Mouse (Mus musculus) hindbrain, postnatal 0 days (tissue): ENCODE data around the gene Rap1gap. TPM values are rescaled to one million over a fixed set of nuclear protein-coding genes. Genes with fewer than 3 reads are reported as not detected.

Experiments used
- ATAC-seq: fragments of 200-750 bp; cut with Nextera tagmentation; 2 replicates; pipeline ENCODE4 v1.8.0; 2017; ENCODE audit warnings: mild to moderate bottlenecking, moderate TSS enrichment, moderate library complexity
- DNase-seq: peaks from one replicate; pipeline ENCODE4 v3.0.0-alpha.2; 2015; ENCODE audit warnings: low spot score
- H3K27ac ChIP-seq: fragments of 300-500 bp; sonication (generic); 2 replicates; pipeline ENCODE4 v1.5.1; 2014; ENCODE audit warnings: mild to moderate bottlenecking
- H3K27me3 ChIP-seq: fragments of 300-500 bp; sonication (generic); 2 replicates; pipeline ENCODE4 v1.6.1; 2014; ENCODE audit warnings: low read length, mixed read lengths; ENCODE audit not compliant: insufficient read depth
- H3K36me3 ChIP-seq: fragments of 300-500 bp; sonication (generic); 2 replicates; pipeline ENCODE4 v1.6.1; 2014; ENCODE audit warnings: low read length, mixed read lengths; ENCODE audit not compliant: insufficient read depth
- H3K4me1 ChIP-seq: fragments of 300-500 bp; sonication (generic); 2 replicates; pipeline ENCODE4 v1.6.1; 2014; ENCODE audit warnings: antibody characterized with exemption, low read length, mixed read lengths; ENCODE audit not compliant: insufficient read depth
- H3K4me2 ChIP-seq: fragments of 300-500 bp; sonication (generic); 2 replicates; pipeline ENCODE4 v1.6.1; 2014; ENCODE audit warnings: low read depth, mild to moderate bottlenecking, low read length, moderate library complexity, mixed read lengths
- H3K4me3 ChIP-seq: fragments of 300-500 bp; sonication (generic); 2 replicates; pipeline ENCODE4 v1.5.1; 2014; ENCODE audit warnings: low read length
- H3K9ac ChIP-seq: fragments of 300-500 bp; sonication (generic); replicated peaks from 2 replicates; pipeline ENCODE4 v1.6.1; 2014; ENCODE audit warnings: mild to moderate bottlenecking, low read length, moderate library complexity, mixed read lengths
- H3K9me3 ChIP-seq: fragments of 300-500 bp; sonication (generic); 2 replicates; pipeline ENCODE4 v1.6.1; 2016; ENCODE audit warnings: low read length, mixed read lengths
- CTCF ChIP-seq: IDR thresholded peaks from 2 replicates; pipeline ENCODE4 v1.5.1; 2016; ENCODE audit warnings: antibody characterized with exemption, control low read depth, low read depth
- WGBS: fragments of 180-500 bp; shearing (Covaris S2); extraction: QIAGEN DNeasy Blood & Tissue Kit; methylation state at CpG from one replicate; pipeline ENCODE4 v1.1.7; 2014; 5-methylcytosine and 5-hydroxymethylcytosine counted together
- polyA plus RNA-seq: library from polyadenylated mRNA; unstranded; fragments of >200 nt; fragmentation: Nextera tagmentation; extraction: Ambion mirVana; gene quantifications from 2 replicates; pipeline ENCODE4 v1.2.1, GENCODE M21; 2015
- total RNA-seq: library from RNA; depleted of rRNA; stranded (reverse); fragments of >200 nt; gene quantifications from 2 replicates; pipeline ENCODE4 v1.2.3, GENCODE M21; 2014

Gene Rap1gap
- total and polyA plus RNA-seq, 2 experiments from 2014 or later, result 110 to 282 TPM

DNA sequence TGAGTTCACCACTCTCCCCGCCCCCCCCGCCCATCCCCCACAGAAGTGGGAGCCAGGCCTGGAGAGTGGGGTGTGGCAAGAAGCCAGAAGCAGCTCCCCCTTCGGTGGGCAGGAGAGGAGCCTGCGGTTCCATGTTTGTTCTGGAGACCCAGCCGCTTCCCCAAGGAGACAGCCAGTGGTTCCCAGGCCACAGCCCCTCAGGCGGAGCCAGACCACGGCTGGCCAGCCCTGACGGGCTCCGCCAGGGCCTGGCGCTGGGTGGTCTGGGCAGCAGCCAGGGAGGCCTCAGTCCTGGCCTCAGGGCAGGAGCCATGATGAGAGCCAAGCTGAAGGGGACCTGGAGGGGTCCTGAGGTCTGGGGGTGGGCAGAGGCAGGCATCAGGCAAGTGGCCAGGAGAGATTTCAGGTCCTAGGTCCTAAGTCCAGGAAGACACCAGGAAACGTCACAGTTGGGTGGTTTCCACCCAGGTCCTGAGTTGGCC, 71.7 kb downstream of the Rap1gap start:
- 25% methylated on average over 11 of the region's 11 CpGs for WGBS
- ATAC-seq, result peak; percentile 70
- no peak overlapping the region for H3K4me3 ChIP-seq
- no peak overlapping the region for H3K9ac ChIP-seq
- peaks cover 10% of the 10 kb centered on the region; the same call in 1 of the 2 replicates for H3K4me1 ChIP-seq
- no peaks in the 10 kb centered on the region for H3K27me3 ChIP-seq
- DNase-seq, result peak; percentile 72
- H3K27ac ChIP-seq, result no peak overlapping the region
- no peaks in the 10 kb centered on the region for H3K36me3 ChIP-seq
- peak; percentile 30 for TF ChIP-seq CTCF
- no peak overlapping the region for H3K4me2 ChIP-seq
- no peaks in the 10 kb centered on the region for H3K9me3 ChIP-seq

GRCm38 (mm10) chr4:137737760-137738159, 73.2 kb downstream of the Rap1gap start:
- no peak for DNase-seq
- Histone ChIP-seq H3K9me3 (no peaks in the 10 kb centered on the region), H3K36me3 (no peaks in the 10 kb centered on the region), H3K27ac (no peak overlapping the region), H3K9ac (no peak overlapping the region), H3K4me3 (no peak overlapping the region), H3K27me3 (no peaks in the 10 kb centered on the region), H3K4me1 (peaks cover 10% of the 10 kb centered on the region; the same call in 1 of the 2 replicates), H3K4me2 (no peak overlapping the region)
- TF ChIP-seq CTCF, result no peak
- no peak for ATAC-seq
- WGBS, result 68% methylated on average over 3 of the region's 3 CpGs

DNA sequence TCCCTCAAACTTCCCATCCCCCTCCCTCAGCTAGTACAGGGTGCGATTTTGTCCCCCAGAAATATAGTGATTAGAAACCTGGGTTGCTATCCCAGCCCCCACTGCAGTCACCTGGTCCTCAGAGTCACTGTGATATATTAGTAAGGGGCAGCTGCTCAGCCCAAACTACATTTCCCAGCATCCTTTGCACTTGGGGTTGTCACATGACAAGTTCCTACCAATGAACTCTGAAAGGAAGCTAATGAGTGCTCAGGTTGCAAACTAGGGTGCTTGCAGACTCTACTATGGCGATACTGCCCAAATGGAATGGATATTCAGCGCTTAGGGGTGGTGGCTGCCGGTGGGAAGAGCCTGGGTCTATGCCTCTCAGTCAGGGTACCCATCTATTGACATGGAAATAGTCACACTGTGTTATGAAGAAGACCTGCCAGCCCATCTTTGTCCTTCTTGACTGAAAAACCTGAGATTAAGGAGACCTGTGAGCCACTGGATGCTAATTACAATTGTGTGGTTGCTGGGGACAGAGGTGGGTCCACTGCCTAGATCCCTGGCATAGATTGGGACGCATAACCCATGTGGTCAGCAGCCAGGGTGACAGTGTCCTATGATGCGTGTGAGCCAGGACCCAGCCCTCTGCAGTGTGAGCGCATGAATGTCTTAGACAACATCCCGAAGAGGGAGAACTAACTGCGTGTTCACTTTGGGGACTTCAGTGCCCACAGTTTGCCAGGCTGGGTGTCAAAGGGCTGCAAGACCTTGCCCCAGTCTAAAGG, 74.8 kb downstream of the Rap1gap start:
- H3K4me1 ChIP-seq, result peaks cover 10% of the 10 kb centered on the region; the same call in 1 of the 2 replicates
- peak; percentile 87 for DNase-seq
- ATAC-seq, result peak; percentile 73
- no peaks in the 10 kb centered on the region for H3K27me3 ChIP-seq
- H3K4me3 ChIP-seq, result no peak overlapping the region
- TF ChIP-seq CTCF, result no peak
- peak overlapping the region; percentile 32 for H3K4me2 ChIP-seq
- no peaks in the 10 kb centered on the region for H3K9me3 ChIP-seq
- H3K9ac ChIP-seq, result no peak overlapping the region
- no peaks in the 10 kb centered on the region for H3K36me3 ChIP-seq
- H3K27ac ChIP-seq, result no peak overlapping the region; the same call in 1 of the 2 replicates
- 52% methylated on average over 9 of the region's 9 CpGs for WGBS

DNA sequence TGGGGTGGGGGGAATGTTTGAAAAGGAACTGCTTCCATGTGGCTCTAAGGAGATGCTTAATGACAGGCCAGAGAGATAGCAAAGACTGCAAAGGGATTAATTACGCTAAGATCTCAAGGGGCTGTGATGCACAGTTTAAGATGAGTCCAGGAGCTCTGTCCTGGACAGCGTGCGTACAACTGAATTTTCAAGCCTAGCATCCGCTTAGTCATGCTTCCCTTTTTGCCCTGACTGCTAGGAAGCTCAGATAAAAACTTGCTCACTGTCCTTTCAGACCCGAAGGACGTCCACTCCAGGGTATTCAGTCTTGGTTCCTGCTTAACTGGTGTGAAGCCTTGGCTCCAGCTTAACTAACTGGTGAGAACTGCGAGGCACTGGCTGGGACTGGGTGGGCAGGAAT, 75.8 kb downstream of the Rap1gap start:
- Histone ChIP-seq H3K9me3 (no peaks in the 10 kb centered on the region), H3K4me3 (no peak overlapping the region), H3K4me2 (no peak overlapping the region), H3K27me3 (no peaks in the 10 kb centered on the region), H3K27ac (no peak overlapping the region), H3K4me1 (peaks cover 10% of the 10 kb centered on the region; the same call in 1 of the 2 replicates), H3K36me3 (no peaks in the 10 kb centered on the region), H3K9ac (no peak overlapping the region)
- 83% methylated on average over 7 of the region's 7 CpGs for WGBS
- no peak for TF ChIP-seq CTCF
- no peak for ATAC-seq
- DNase-seq, result no peak

DNA sequence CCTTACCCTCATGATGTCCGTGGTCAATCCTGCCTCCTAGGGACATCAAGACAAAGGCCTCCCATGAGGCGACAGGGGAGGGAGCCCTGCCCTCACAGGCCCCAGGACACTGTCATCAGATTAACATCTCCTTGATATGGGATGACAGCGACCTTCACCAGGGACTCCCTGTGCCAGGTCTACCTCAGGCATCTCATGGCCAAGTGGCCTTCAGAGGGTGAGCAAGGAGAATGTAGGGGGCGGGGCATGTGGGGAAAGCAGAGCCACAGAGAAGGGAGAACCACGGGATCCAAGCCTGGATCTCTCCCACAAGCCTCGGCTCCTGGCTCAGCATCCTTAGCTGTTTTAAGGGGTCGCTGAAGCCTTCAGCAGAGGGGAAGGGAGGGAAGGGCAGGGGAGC, 79.3 kb downstream of the Rap1gap start:
- TF ChIP-seq CTCF, result no peak
- Histone ChIP-seq H3K27ac (no peak overlapping the region), H3K36me3 (no peaks in the 10 kb centered on the region), H3K9ac (no peak overlapping the region), H3K27me3 (no peaks in the 10 kb centered on the region), H3K9me3 (no peaks in the 10 kb centered on the region), H3K4me3 (no peak overlapping the region), H3K4me2 (no peak overlapping the region), H3K4me1 (0 out of 2 replicates have a peak, but pooled peaks cover 6% of the 10 kb centered on the region)
- ATAC-seq (no peak), DNase-seq (no peak)
- WGBS, result 56% methylated on average over 7 of the region's 7 CpGs

DNA sequence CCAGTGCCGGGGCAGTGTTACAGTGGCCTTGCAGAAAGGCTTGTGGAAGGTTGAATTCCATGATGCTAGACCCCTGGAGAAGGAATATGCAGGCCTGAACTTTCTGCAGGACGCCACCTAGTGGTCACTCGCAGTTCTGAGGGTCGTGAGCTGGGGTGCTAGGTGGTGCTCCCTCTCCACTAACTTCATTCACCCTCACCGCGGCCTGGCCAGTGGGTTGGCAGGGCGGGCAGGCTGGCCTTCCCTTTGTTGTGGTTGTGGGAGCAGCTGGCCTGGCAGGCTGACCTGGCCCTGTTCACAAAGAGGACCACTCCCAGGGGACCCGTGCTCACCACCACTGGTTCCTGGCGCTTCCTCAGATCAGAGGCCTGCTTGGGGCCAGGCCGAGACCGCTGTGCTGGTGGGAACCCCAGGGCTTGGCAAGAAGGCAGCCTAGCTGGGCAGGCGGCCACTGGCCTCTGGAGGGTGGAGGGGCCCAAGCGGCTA, 80.0 kb downstream of the Rap1gap start:
- Histone ChIP-seq H3K9me3 (no peaks in the 10 kb centered on the region), H3K27me3 (no peaks in the 10 kb centered on the region), H3K4me1 (0 out of 2 replicates have a peak, but pooled peaks cover 5% of the 10 kb centered on the region), H3K9ac (no peak overlapping the region), H3K36me3 (no peaks in the 10 kb centered on the region), H3K4me2 (no peak overlapping the region), H3K4me3 (no peak overlapping the region), H3K27ac (0 out of 2 replicates have a peak overlapping the region, but pooled peaks have one; percentile 5)
- 47% methylated on average over 13 of the region's 13 CpGs for WGBS
- DNase-seq (peak; percentile 75), ATAC-seq (peak; percentile 73)
- TF ChIP-seq CTCF, result peak; percentile 75

DNA sequence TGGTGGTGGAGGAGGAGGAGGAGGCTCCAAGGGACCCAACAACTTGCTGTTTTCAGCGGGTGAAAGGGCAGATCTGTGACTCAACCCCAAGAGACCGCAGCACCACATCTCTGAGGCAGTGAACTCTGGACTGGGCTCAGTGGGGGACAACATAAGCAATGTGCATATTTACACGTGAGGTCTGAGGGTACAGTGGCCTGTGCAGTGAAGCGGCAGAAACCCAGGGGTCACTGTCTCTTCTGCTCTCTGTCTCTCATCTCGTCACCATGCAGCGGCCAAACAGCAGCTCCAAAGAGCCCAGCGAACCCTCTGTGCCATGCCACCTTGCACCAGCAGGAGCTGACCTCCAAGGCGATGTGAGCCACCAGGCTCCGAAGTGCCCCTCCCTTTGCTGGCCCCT, 82.6 kb downstream of the Rap1gap start:
- no peak for ATAC-seq
- 0 out of 2 replicates have a peak, but pooled peaks cover 11% of the 10 kb centered on the region for H3K4me1 ChIP-seq
- DNase-seq, result no peak
- no peaks in the 10 kb centered on the region for H3K27me3 ChIP-seq
- no peak overlapping the region for H3K4me2 ChIP-seq
- H3K4me3 ChIP-seq, result no peak overlapping the region
- no peak overlapping the region for H3K9ac ChIP-seq
- no peak overlapping the region for H3K27ac ChIP-seq
- 80% methylated on average over 9 of the region's 9 CpGs for WGBS
- no peaks in the 10 kb centered on the region for H3K36me3 ChIP-seq
- 0 out of 2 replicates have a peak, but pooled peaks have one; percentile 9 for TF ChIP-seq CTCF
- H3K9me3 ChIP-seq, result no peaks in the 10 kb centered on the region
